25 mouse cellular contexts compared by ENCODE assay signal in genomic region chr19:38566156-38566555, GRCm38 (mm10).
DNase-seq lines count a peak whose midpoint lies in the region; ATAC-seq and TF ChIP-seq lines count a peak whose summit lies in the region.
"Had no signal": no experiment of that assay in that cellular context is flagged by ENCODE, and none has a peak within 500 bp of the region (broad histone marks: within the 10 kb centered on the region; RNA-seq: fewer than 3 reads in every experiment).

No protein-coding gene starts in this region.

- no peak overlapping the region for H3K27ac ChIP-seq in hindbrain, embryonic 12.5 days
- no peak overlapping the region for H3K27ac ChIP-seq in hindbrain, embryonic 11.5 days (ENCODE audit: low read depth, low read length)
- no peak overlapping the region for H3K27ac ChIP-seq in midbrain, embryonic 13.5 days
- H3K27ac ChIP-seq in midbrain, postnatal 0 days (ENCODE audit: low read depth, low read length) = no peak overlapping the region
- H3K27ac ChIP-seq: embryonic facial prominence, embryonic 15.5 days; liver, embryonic 14.5 days; midbrain, embryonic 12.5 days; stomach, embryonic 15.5 days had no signal

- H3K36me3 ChIP-seq in hindbrain, embryonic 12.5 days = no peaks in the 10 kb centered on the region
- no peaks in the 10 kb centered on the region for H3K36me3 ChIP-seq in hindbrain, embryonic 11.5 days (ENCODE audit: control insufficient read depth, insufficient read depth, low read length)
- no peaks in the 10 kb centered on the region for H3K36me3 ChIP-seq in midbrain, embryonic 13.5 days
- H3K36me3 ChIP-seq in midbrain, postnatal 0 days (ENCODE audit: insufficient read depth, low read length) = no peaks in the 10 kb centered on the region
- H3K36me3 ChIP-seq: embryonic facial prominence, embryonic 10.5 days; embryonic facial prominence, embryonic 15.5 days; forebrain, embryonic 12.5 days; midbrain, embryonic 12.5 days; stomach, embryonic 15.5 days had no signal

- H3K27me3 ChIP-seq in hindbrain, embryonic 12.5 days = no peaks in the 10 kb centered on the region
- no peaks in the 10 kb centered on the region for H3K27me3 ChIP-seq in hindbrain, embryonic 11.5 days (ENCODE audit: control insufficient read depth, insufficient read depth, low read length)
- H3K27me3 ChIP-seq in midbrain, embryonic 13.5 days = no peaks in the 10 kb centered on the region
- H3K27me3 ChIP-seq in midbrain, postnatal 0 days (ENCODE audit: insufficient read depth, low read length) = no peaks in the 10 kb centered on the region; the same call in 1 of the 2 replicates
- H3K27me3 ChIP-seq: embryonic facial prominence, embryonic 15.5 days; forebrain, embryonic 12.5 days; midbrain, embryonic 12.5 days; Patski; stomach, embryonic 15.5 days had no signal

- no peak overlapping the region for H3K9ac ChIP-seq in hindbrain, embryonic 12.5 days
- no peak overlapping the region for H3K9ac ChIP-seq in hindbrain, embryonic 11.5 days (ENCODE audit: low read depth, low read length)
- H3K9ac ChIP-seq in midbrain, embryonic 13.5 days (replicated peaks) = no peak overlapping the region
- H3K9ac ChIP-seq in midbrain, postnatal 0 days (replicated peaks; ENCODE audit: low read length, poor library complexity, severe bottlenecking) = no peak overlapping the region
- H3K9ac ChIP-seq: embryonic facial prominence, embryonic 15.5 days; forebrain, embryonic 12.5 days; liver, embryonic 14.5 days; midbrain, embryonic 12.5 days; stomach, embryonic 15.5 days had no signal

- H3K4me1 ChIP-seq in hindbrain, embryonic 12.5 days = peaks cover 13% of the 10 kb centered on the region
- H3K4me1 ChIP-seq in hindbrain, embryonic 11.5 days (replicated peaks; ENCODE audit: control insufficient read depth, insufficient read depth, low read length) = no peaks in the 10 kb centered on the region
- H3K4me1 ChIP-seq in midbrain, embryonic 13.5 days (replicated peaks) = peaks cover 19% of the 10 kb centered on the region
- peaks cover 7% of the 10 kb centered on the region; the same call in 1 of the 2 replicates for H3K4me1 ChIP-seq in midbrain, postnatal 0 days (ENCODE audit: insufficient read depth, low read length)
- H3K4me1 ChIP-seq: embryonic facial prominence, embryonic 15.5 days; stomach, embryonic 15.5 days had no signal

- no peak overlapping the region for H3K4me3 ChIP-seq in hindbrain, embryonic 12.5 days
- H3K4me3 ChIP-seq in hindbrain, embryonic 11.5 days (ENCODE audit: low read depth, low read length) = no peak overlapping the region
- no peak overlapping the region for H3K4me3 ChIP-seq in midbrain, embryonic 13.5 days (replicated peaks)
- no peak overlapping the region for H3K4me3 ChIP-seq in midbrain, postnatal 0 days (ENCODE audit: low read depth, low read length)
- H3K4me3 ChIP-seq: embryonic facial prominence, embryonic 10.5 days; embryonic facial prominence, embryonic 15.5 days; forebrain, embryonic 12.5 days; heart, adult 2 months; midbrain, embryonic 12.5 days; stomach, embryonic 15.5 days had no signal

- no peaks in the 10 kb centered on the region for H3K9me3 ChIP-seq in hindbrain, embryonic 12.5 days (replicated peaks)
- no peaks in the 10 kb centered on the region for H3K9me3 ChIP-seq in hindbrain, embryonic 11.5 days (ENCODE audit: control insufficient read depth, low read length)
- no peaks in the 10 kb centered on the region for H3K9me3 ChIP-seq in midbrain, embryonic 13.5 days
- H3K9me3 ChIP-seq in midbrain, postnatal 0 days (ENCODE audit: low read length) = no peaks in the 10 kb centered on the region
- H3K9me3 ChIP-seq: embryonic facial prominence, embryonic 10.5 days; embryonic facial prominence, embryonic 15.5 days; forebrain, embryonic 12.5 days; midbrain, embryonic 12.5 days; stomach, embryonic 15.5 days had no signal

- H3K4me2 ChIP-seq in hindbrain, embryonic 12.5 days (replicated peaks) = no peak overlapping the region
- H3K4me2 ChIP-seq in hindbrain, embryonic 11.5 days (replicated peaks; ENCODE audit: low read depth, low read length) = no peak overlapping the region
- peak overlapping the region; percentile 33; the same call in 1 of the 2 replicates for H3K4me2 ChIP-seq in midbrain, embryonic 13.5 days (replicated peaks)
- H3K4me2 ChIP-seq in midbrain, postnatal 0 days (ENCODE audit: low read depth, low read length, poor library complexity, severe bottlenecking) = no peak overlapping the region
- H3K4me2 ChIP-seq: embryonic facial prominence, embryonic 15.5 days; forebrain, embryonic 12.5 days; stomach, embryonic 15.5 days had no signal

- ATAC-seq in hindbrain, embryonic 12.5 days (ENCODE audit: low FRiP score) = 0 out of 2 replicates have a peak, but pooled peaks have one; percentile 13
- no peak for ATAC-seq in hindbrain, embryonic 11.5 days (ENCODE audit: low FRiP score)
- ATAC-seq in midbrain, embryonic 13.5 days = no peak
- ATAC-seq in midbrain, postnatal 0 days (ENCODE audit: low FRiP score) = no peak
- no peak for ATAC-seq in monocyte, adult 5-6 weeks (replicated peaks; ENCODE audit: insufficient number of reproducible peaks, low FRiP score, low TSS enrichment, poor library complexity, severe bottlenecking)
- ATAC-seq: Patski had no signal

- peak; percentile 91 for DNase-seq in heart, adult 11 months
- DNase-seq in heart, postnatal 4 days = no peak
- DNase-seq in hindbrain, embryonic 11.5 days (ENCODE audit: low spot score) = no peak
- DNase-seq in midbrain, postnatal 0 days (ENCODE audit: low spot score) = no peak
- DNase-seq: adrenal gland, postnatal 10 days; cerebellum, adult 8-10 months; cerebellum, postnatal 25 days; gastrocnemius, postnatal 25 days; kidney, adult 11 months; kidney, postnatal 14 days; layer of hippocampus, adult 9-11 months; liver; lung, adult 2 months; right cerebral cortex, postnatal 25 days had no signal

- no peak for TF ChIP-seq CTCF in midbrain, postnatal 0 days (IDR thresholded peaks at IDR 0.05)
